Mouse (Mus musculus): Measurements from ENCODE around the gene Dnajb1.

- no peak for TF ChIP-seq CTCF (IDR thresholded peaks at IDR 0.05; ENCODE audit: low read depth)
- no peak for TF ChIP-seq EP300 (IDR thresholded peaks at IDR 0.05; ENCODE audit: low read depth)
Observed at GRCm38 (mm10) chr8:83569165-83569564, 38.8 kb upstream of the Dnajb1 start.
